Mouse (Mus musculus) left cerebral cortex, adult 11 months (tissue): ENCODE measurements around the gene Etl4.

Source experiments
- DNase-seq: peaks from one replicate; pipeline ENCODE4 v3.0.0; 2022; ENCODE audit warnings: low spot score

Gene Etl4

DNA sequence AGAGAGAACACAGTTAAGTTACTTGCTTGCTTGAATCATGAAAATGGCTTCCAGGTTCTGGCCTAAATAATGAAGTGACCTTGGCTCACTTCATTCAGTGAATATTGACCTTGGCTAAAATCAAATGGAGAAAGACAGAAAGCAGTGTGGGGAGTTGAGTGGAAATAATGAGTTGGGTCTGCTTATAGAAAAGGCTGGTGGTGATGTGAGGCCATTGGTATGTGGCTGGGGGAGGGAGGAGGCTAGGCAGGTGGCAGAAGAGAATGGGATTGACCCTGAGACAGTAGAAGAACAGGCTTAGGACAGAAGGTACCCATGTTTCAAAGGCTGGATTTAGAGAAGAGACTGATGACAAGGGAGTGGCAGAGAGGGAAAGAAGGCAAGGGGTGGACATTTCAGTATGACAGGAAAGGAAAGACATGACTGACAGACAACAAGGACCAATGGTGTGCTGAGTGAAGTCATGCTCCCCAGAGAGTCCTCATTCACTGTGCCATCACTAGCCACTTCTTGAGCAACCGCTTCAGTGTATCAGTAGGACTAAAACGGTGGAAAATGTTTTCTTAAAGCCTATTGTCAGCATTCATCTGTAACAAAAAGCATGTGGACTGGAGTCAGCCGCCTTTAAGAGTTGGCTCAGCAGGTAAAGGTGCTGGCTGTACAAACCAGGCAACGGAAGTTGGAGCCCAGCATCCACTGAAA lies 854.1 kb downstream of the Etl4 start:
- no peak for DNase-seq

DNA sequence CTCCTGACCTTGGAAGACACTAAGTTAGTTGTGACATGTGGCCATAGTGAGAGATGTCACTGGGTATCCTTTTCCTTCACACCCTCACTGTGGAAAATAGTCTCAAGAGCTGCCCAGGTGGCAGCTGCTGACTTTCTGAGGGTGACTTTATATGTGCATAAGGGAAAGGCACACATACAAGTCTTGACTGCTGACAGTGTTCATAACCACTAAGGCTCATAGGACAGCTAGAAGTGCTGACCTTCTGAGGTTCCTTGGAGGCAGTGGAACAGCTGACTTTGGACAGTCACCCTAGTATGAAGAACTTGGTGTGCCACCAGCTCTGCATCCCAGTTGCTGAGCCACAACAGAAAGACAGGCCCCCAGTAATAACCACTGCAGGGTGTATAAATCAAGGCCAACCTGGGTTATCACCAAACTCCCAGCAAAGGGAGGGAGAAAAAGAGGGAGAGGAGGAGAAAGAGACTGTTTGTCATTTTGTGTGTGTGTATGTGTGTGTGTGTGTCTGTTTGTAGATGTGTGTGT lies 855.0 kb downstream of the Etl4 start:
- no peak for DNase-seq

DNA sequence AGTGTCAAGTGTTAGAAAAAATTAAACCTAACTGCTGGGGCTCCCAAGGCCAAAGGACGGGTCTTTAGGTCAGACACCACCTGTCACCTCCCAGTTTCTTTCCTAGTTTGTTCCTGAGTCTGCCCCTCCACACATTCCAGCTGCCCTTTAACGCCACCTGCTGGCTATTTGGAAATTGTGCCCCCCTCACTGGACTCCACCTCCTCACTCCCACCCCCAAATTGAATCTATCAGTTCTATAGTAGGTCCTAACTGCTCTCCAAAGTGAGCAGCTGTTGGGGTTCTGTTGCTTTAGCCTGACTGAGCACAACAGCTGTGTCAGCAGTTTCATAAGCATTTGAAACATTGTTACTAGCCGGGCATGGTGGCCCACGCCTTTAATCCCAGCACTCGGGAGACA lies 859.1 kb downstream of the Etl4 start:
- no peak for DNase-seq

DNA sequence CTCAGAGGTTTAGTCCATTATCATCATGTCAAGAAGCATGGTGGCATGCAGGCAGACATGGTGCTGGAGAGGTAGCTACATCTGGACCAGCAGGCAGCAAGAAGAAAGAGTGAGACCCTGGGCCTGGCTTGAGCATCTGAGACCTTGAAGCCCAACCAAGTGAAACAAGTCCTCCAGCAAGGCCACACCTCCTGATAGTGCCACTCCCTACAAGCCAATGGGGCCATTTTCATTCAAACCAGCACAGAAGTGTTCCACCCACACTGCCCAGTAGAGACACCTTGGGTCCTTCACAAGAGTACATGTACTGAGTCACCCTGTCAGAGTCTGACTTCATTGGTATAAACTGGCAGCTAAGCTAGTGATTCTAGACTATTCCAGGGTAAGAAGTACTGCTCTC lies 860.6 kb downstream of the Etl4 start:
- no peak for DNase-seq

DNA sequence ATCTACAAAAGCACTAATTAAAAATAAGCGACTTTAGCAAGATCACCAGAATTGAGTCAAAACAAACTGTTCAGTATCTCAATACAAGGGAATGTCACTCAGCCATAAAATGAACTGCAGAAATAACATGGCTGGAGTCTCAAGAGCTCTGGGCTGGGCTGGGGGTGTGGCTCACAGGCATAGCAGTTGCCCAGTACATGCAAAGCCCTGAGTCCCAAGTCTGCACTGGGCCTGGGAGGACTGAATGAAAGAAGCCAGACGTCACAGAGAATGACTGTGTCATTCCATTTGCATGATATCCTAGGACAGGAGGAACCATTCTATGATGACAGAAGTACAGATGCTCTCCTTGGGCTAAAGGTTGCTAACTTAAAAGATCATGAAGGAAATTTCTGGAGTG lies 864.9 kb downstream of the Etl4 start:
- DNase-seq, result no peak

DNA sequence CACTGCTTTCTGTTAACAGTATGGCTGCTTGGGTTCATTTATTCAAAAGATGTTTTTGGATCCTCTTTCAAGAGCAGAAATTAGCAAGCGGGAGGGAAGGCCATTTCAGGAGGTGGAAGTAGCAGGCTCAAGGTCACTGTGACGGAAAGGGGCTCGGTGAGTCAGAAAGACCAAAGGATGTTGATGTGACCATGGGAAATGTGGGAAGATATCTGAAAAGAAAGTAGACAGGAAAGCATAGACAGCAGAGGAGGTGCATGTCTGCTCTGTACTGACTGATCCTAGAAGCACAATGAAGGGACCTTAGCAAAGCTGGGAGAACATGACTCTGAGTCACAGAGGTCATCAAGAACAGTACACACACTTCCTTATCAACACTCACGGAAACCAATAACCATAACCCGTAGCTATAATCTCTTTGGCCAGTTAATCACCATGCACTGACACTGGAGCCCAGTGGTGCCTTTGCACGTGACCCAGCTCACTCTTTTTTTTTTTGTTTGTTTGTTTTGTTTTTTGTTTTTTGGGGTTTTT lies 866.7 kb downstream of the Etl4 start:
- DNase-seq, result no peak

DNA sequence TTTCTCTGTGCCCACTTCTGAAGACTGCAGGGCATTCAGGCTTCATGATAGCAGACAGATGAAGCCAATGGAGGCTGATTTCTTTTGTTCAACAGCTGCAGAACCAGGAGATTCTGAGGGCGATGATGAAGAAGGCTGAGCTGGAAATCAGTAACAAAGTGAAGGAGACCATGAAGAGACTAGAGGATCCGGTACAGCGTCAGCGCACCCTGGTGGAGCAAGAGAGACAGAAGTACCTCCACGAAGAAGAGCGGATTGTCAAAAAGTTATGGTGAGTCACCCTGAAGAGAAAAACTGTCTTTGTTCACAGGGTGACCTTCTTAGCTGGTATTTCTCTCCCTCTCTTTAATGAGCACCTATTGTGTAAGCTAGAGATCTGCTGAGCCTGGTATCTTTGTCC lies 868.4 kb downstream of the Etl4 start:
- no peak for DNase-seq

DNA sequence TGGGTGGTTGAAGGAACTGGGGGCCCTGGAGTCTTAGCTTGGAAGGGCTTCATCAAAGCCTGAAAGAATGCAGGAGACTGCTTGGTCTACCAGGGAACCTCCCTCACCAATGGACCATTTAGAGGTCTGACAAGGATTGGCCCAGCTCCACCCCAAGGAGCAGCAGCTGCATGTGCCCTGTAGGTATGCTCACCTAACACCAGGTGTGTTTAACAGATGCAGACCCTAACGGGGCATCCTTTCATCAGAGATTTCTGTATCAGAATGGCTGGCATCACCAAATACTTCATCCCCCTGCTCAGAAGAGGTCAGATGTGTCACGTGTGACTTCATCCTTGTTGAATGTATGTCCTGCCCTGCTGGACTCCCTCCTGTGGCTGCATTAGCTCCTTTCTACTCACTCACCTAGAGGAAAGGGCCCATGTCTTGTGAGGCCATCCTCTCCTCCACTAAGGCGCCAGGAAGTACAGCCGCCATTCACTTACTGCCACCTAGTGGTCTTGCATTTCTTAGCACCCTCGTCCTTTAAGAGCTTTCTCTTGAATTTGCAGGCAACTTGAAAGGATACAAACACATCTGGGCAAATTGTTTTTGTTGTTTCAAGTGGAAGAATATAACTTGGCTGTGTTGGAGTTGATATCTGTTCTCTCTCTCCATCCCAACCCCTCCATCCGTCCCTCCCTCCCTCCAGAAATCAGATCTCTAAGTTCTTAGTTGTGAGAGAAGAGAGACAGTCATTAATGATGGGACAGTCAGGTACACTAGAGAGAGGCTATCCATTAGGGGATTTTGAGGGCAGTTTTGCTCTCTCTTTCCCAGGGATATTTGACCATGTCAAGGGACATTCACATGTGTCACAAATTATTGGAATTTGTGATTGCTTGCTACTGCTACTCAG lies 870.2 kb downstream of the Etl4 start:
- DNase-seq, result peak; percentile 33

DNA sequence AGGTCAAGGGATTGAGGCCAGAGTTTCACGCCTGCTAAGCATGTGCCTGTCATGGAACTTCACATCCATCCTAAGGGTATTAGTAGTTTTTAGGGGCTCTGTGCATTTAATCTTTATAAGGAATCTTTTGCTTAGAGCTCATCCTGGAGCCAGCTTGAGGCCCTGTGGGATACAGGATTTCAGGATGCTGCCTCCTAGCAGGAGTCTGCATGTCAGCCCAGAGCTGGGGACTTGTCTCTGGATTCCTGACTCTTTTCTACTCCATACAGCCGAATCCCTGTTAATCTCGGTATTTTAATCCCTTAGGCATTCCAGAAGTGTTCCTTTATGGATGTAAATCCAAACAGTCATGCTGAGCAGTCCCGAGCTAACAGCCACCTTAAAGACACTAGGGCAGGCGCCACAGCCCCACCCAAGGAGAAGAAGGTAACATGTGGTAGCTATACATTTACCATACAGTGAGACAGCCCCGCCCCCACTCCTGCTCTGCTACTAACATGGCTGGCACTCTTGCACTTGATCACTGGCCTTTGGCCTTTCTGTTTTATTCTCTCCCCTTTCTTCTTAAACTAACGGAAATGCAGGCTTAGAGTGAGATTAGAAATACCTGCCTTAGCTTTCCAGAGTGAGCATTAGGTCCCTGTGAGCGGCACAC lies 891.8 kb downstream of the Etl4 start:
- DNase-seq, result no peak

DNA sequence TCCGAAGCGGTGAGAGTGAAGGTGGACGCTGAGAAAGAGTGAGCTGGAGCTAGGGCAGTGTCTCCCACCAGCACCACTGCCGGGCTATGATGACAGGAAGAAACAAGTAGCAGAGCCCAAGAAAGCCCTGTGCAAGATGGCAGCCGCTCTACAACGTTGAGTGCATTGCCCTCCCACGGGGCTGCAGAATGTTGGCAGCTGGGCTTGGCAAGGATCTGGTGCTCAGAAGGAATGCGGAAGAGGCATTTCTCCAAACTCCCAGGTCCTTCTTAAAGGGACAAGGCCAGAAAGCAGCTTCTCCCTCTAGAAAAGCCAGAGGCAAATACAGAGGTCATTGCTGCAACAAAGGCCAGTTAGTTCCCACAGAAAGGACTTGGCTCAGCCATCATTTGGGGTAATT lies 901.9 kb downstream of the Etl4 start:
- DNase-seq, result no peak

DNA sequence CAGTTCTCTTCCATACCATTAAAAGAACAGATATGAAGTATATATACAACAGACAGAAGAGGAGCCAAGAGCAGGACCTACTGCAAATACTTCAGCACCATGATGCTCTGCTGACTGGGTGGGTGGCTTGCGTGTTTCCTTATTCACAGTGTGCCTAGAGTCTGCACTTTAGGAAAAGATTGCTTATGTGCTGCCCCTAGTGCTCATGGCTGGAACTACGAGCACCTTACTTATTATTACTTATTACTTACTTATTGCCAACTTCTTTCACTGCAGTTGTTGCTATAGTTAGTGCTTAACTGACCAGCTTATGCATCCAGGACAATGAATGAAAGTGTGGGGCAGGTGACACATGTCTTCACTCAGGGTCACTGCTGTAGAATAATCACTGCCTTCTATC lies 904.4 kb downstream of the Etl4 start:
- no peak for DNase-seq

DNA sequence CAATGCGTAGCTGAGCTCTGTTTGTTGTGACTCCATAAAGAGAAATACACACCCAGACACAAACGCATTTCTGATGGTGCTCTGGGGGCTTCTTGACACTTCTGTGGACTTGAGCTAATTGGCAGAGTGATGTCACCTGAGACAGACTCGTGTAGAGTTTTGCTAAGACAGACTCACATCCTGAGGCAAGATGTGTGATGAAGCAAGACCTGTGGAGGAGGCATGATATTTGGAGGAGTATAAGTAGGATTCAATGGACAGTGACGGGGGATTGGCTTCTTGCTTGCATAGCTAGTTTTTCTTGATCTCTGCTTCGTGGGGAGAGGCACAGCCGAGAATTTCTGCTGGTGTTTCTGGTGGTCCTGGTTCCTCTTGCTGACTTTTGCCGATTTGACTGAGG lies 908.6 kb downstream of the Etl4 start:
- no peak for DNase-seq

DNA sequence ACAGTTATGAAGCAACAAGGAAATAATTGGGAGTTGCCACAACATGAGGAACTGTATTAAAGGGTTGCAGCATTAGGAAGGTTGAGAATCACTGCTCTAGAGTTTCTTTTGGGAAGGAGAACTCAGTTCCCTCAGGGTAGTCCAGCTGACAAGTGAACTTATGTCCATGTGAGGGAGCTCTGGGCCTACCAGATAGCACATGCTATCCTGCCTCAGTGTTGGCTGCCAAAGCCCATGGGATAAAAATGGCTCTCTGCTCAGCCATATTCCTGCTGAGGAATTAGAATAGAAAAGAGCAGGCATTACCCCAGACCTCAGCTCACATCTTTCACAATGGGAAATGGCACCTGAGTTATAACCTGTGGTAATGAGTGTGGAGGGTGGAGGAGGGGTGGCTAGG lies 916.7 kb downstream of the Etl4 start:
- DNase-seq, result no peak

DNA sequence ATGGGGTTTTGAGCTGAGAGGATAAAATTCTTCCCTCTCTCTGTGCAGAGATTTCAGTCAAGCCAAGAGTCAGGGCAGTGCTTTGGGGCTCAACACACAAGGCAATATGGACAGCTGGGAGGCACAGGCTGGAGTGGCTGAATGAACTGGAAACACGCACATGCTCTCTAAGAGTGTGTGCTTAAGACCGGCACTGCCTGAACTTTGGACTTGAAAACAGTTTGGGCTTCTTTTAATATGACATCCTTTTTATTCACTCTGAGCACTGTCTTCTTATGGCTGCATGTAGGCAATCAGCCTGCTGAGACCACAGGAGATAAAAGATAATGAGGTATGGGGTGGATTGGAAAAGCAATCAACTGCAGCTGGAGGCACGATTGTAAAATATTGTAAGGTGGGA lies 921.3 kb downstream of the Etl4 start:
- DNase-seq, result no peak

DNA sequence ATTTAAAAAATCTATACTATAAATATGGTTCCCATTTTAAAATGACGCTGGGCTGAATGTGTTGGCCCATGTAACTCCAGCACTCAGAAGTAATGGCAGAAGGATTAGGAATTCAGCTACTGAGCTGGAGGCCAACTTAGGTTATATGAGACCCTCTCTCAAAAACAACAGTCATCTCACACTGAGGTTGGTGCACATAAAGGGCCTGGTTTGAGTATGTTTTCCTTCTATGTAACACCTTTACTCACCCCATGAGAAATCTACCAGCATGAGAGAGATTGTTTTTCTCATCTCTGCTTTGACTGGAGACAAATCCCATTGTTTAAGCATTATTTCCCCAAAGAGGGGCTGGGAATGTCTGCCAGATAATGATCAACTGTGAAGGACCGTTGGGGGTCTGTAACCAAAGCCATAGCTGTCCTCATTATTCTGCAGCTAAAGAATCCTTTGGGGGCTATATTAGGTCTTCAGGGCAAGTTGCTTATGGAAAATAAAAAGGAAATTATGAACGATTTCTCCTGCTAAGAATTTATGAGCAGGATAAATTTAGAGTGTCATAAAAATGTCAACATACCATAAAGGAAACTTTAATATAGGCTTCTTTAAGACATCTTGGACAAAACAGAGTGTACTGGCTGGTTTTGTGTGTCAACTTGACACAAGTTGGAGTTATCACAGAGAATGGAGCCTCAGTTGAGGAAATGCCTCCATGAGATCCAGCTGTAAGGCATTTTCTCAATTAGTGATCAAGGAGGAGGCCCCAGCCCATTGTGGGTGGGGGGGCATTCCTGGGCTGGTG lies 922.2 kb downstream of the Etl4 start:
- DNase-seq, result no peak

DNA sequence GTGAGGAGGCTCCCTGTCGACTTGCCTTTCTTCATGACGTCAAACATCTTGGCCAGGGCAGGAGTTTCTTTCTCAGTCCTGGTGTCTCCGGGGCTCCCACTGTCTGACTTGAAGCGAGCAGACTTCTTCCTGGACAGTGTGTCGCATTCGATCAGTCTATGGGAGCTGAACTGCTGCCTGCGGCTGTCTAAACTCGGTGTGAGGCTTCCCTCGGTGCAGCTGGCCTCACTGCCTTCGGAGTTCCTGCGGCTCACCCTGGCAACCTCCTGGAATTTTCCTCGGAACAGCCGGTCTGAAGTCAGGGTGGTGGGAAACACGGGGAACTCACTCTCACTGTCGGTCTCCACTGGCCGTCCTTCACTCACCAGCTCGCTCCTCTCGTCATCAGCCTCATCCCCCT lies 939.8 kb downstream of the Etl4 start:
- no peak for DNase-seq
